ENCODE assay signal across 13 mouse cellular contexts in genomic region chr7:82425374-82425773, GRCm38 (mm10).
DNase-seq lines count a peak whose midpoint lies in the region; ATAC-seq and TF ChIP-seq lines count a peak whose summit lies in the region.
"Had no signal": no experiment of that assay in that cellular context is flagged by ENCODE, and none has a peak within 500 bp of the region (broad histone marks: within the 10 kb centered on the region; RNA-seq: fewer than 3 reads in every experiment).

No protein-coding gene starts in this region.

- DNase-seq in midbrain, embryonic 14.5 days, result peak; percentile 30
- no peak for DNase-seq in thymus, adult 2 months
- DNase-seq in spleen, postnatal 14 days (ENCODE audit: low spot score in 2 of 2), result no peak
- DNase-seq: adrenal gland, postnatal 36 days; cerebellum, adult 11-12 months; kidney, postnatal 36 days had no signal

- no peaks in the 10 kb centered on the region for H3K36me3 ChIP-seq in hindbrain, embryonic 15.5 days
- no peaks in the 10 kb centered on the region for H3K36me3 ChIP-seq in hindbrain, embryonic 13.5 days
- H3K36me3 ChIP-seq in midbrain, embryonic 14.5 days (ENCODE audit: control insufficient read depth, insufficient read depth, low read length), result no peaks in the 10 kb centered on the region
- H3K36me3 ChIP-seq in midbrain, embryonic 16.5 days (ENCODE audit: control insufficient read depth, insufficient read depth, low read length), result no peaks in the 10 kb centered on the region
- no peaks in the 10 kb centered on the region for H3K36me3 ChIP-seq in heart, embryonic 16.5 days (ENCODE audit: control insufficient read depth, insufficient read depth)
- no peaks in the 10 kb centered on the region for H3K36me3 ChIP-seq in thymus, adult 2 months (ENCODE audit: control insufficient read depth, insufficient read depth, low read length)
- H3K36me3 ChIP-seq: liver, embryonic 15.5 days; midbrain, embryonic 15.5 days; neural tube, embryonic 15.5 days had no signal

- H3K9me3 ChIP-seq in hindbrain, embryonic 15.5 days, result no peaks in the 10 kb centered on the region
- no peaks in the 10 kb centered on the region for H3K9me3 ChIP-seq in hindbrain, embryonic 13.5 days
- H3K9me3 ChIP-seq in midbrain, embryonic 14.5 days (ENCODE audit: control insufficient read depth, low read length), result no peaks in the 10 kb centered on the region
- no peaks in the 10 kb centered on the region for H3K9me3 ChIP-seq in midbrain, embryonic 16.5 days (replicated peaks; ENCODE audit: control insufficient read depth, low read length, poor library complexity, severe bottlenecking)
- H3K9me3 ChIP-seq in heart, embryonic 16.5 days (replicated peaks; ENCODE audit: control insufficient read depth, low read length), result no peaks in the 10 kb centered on the region
- H3K9me3 ChIP-seq: liver, embryonic 15.5 days; midbrain, embryonic 15.5 days; neural tube, embryonic 15.5 days had no signal

- no peak for TF ChIP-seq CTCF in thymus, adult 2 months (IDR thresholded peaks at IDR 0.05; ENCODE audit: borderline replicate concordance, control insufficient read depth, extremely low read depth, insufficient read depth, low read length, poor library complexity)

- no peak overlapping the region for H3K27ac ChIP-seq in hindbrain, embryonic 15.5 days (replicated peaks)
- no peak overlapping the region for H3K27ac ChIP-seq in hindbrain, embryonic 13.5 days
- H3K27ac ChIP-seq in midbrain, embryonic 14.5 days (replicated peaks; ENCODE audit: low read depth, low read length), result no peak overlapping the region
- H3K27ac ChIP-seq in midbrain, embryonic 16.5 days (ENCODE audit: low read length), result no peak overlapping the region
- H3K27ac ChIP-seq in heart, embryonic 16.5 days (ENCODE audit: low read length), result peak overlapping the region; percentile 69
- H3K27ac ChIP-seq in thymus, adult 2 months (ENCODE audit: control insufficient read depth, insufficient read depth, low read length), result no peak overlapping the region
- H3K27ac ChIP-seq: liver, embryonic 15.5 days; midbrain, embryonic 15.5 days; neural tube, embryonic 15.5 days had no signal

- no peak overlapping the region for H3K9ac ChIP-seq in hindbrain, embryonic 15.5 days
- no peak overlapping the region for H3K9ac ChIP-seq in hindbrain, embryonic 13.5 days
- H3K9ac ChIP-seq in midbrain, embryonic 14.5 days (replicated peaks; ENCODE audit: low read length), result no peak overlapping the region
- H3K9ac ChIP-seq in midbrain, embryonic 16.5 days (ENCODE audit: low read depth, low read length), result no peak overlapping the region
- peak overlapping the region; percentile 43; the same call in 1 of the 2 replicates for H3K9ac ChIP-seq in heart, embryonic 16.5 days (ENCODE audit: low read length)
- H3K9ac ChIP-seq: liver, embryonic 15.5 days; midbrain, embryonic 15.5 days; neural tube, embryonic 15.5 days had no signal

- 61% methylated on average over 11 of the region's 11 CpGs for WGBS in hindbrain, embryonic 15.5 days
- WGBS in hindbrain, embryonic 13.5 days, result 72% methylated on average over 11 of the region's 11 CpGs
- WGBS in midbrain, embryonic 14.5 days, result 79% methylated on average over 11 of the region's 11 CpGs
- 64% methylated on average over 11 of the region's 11 CpGs for WGBS in midbrain, embryonic 16.5 days
- WGBS in heart, embryonic 16.5 days, result 26% methylated on average over 11 of the region's 11 CpGs
- WGBS in thymus, adult 2 months, result 87% methylated on average over 11 of the region's 11 CpGs

- H3K4me3 ChIP-seq in hindbrain, embryonic 15.5 days, result no peak overlapping the region
- no peak overlapping the region for H3K4me3 ChIP-seq in hindbrain, embryonic 13.5 days
- no peak overlapping the region for H3K4me3 ChIP-seq in midbrain, embryonic 14.5 days (replicated peaks; ENCODE audit: low read depth, low read length)
- no peak overlapping the region for H3K4me3 ChIP-seq in midbrain, embryonic 16.5 days (ENCODE audit: low read depth, low read length)
- peak overlapping the region; percentile 32 for H3K4me3 ChIP-seq in heart, embryonic 16.5 days (ENCODE audit: low read length)
- H3K4me3 ChIP-seq in thymus, adult 2 months (ENCODE audit: control insufficient read depth, insufficient read depth, low read length), result no peak overlapping the region
- H3K4me3 ChIP-seq: liver, embryonic 15.5 days; midbrain, embryonic 15.5 days; neural tube, embryonic 15.5 days had no signal

- 0 out of 2 replicates have a peak, but pooled peaks cover 4% of the 10 kb centered on the region for H3K4me1 ChIP-seq in hindbrain, embryonic 15.5 days (replicated peaks)
- H3K4me1 ChIP-seq in hindbrain, embryonic 13.5 days (replicated peaks), result no peaks in the 10 kb centered on the region
- H3K4me1 ChIP-seq in midbrain, embryonic 14.5 days (ENCODE audit: control insufficient read depth, insufficient read depth, low read length), result no peaks in the 10 kb centered on the region
- H3K4me1 ChIP-seq in midbrain, embryonic 16.5 days (ENCODE audit: control insufficient read depth, insufficient read depth, low read length), result peaks cover 4% of the 10 kb centered on the region; the same call in 1 of the 2 replicates
- peaks cover 41% of the 10 kb centered on the region for H3K4me1 ChIP-seq in heart, embryonic 16.5 days (ENCODE audit: control insufficient read depth, insufficient read depth, low read length)
- H3K4me1 ChIP-seq in thymus, adult 2 months (replicated peaks; ENCODE audit: control insufficient read depth, insufficient read depth, low read length), result no peaks in the 10 kb centered on the region
- H3K4me1 ChIP-seq: liver, embryonic 15.5 days; midbrain, embryonic 15.5 days had no signal

- TF ChIP-seq POLR2A in thymus, adult 2 months (IDR thresholded peaks at IDR 0.05; ENCODE audit: control insufficient read depth, extremely low read depth, insufficient read depth, low read length, poor library complexity), result no peak

- no peaks in the 10 kb centered on the region for H3K27me3 ChIP-seq in hindbrain, embryonic 15.5 days
- H3K27me3 ChIP-seq in hindbrain, embryonic 13.5 days, result no peaks in the 10 kb centered on the region
- no peaks in the 10 kb centered on the region for H3K27me3 ChIP-seq in midbrain, embryonic 14.5 days (ENCODE audit: control insufficient read depth, insufficient read depth, low read length)
- no peaks in the 10 kb centered on the region for H3K27me3 ChIP-seq in midbrain, embryonic 16.5 days (ENCODE audit: control insufficient read depth, insufficient read depth, low read depth, low read length)
- no peaks in the 10 kb centered on the region for H3K27me3 ChIP-seq in heart, embryonic 16.5 days (ENCODE audit: control insufficient read depth, insufficient read depth, low read length)
- no peaks in the 10 kb centered on the region for H3K27me3 ChIP-seq in thymus, adult 2 months (ENCODE audit: control insufficient read depth, insufficient read depth, low read length)
- H3K27me3 ChIP-seq: liver, embryonic 15.5 days; midbrain, embryonic 15.5 days; neural tube, embryonic 15.5 days had no signal

- ATAC-seq in hindbrain, embryonic 15.5 days (ENCODE audit: low FRiP score, low read depth), result no peak
- no peak for ATAC-seq in hindbrain, embryonic 13.5 days (ENCODE audit: low FRiP score)
- ATAC-seq in midbrain, embryonic 14.5 days (ENCODE audit: low FRiP score, low TSS enrichment), result no peak
- ATAC-seq in midbrain, embryonic 16.5 days, result no peak
- ATAC-seq in heart, embryonic 16.5 days (replicated peaks; ENCODE audit: extremely low read depth, insufficient read depth, low FRiP score), result no peak
- ATAC-seq: midbrain, embryonic 15.5 days had no signal

- H3K4me2 ChIP-seq in hindbrain, embryonic 15.5 days, result 0 out of 2 replicates have a peak overlapping the region, but pooled peaks have one; percentile 11
- no peak overlapping the region for H3K4me2 ChIP-seq in hindbrain, embryonic 13.5 days
- H3K4me2 ChIP-seq in midbrain, embryonic 14.5 days (ENCODE audit: low read length), result no peak overlapping the region
- H3K4me2 ChIP-seq in midbrain, embryonic 16.5 days (ENCODE audit: low read length), result no peak overlapping the region; the same call in 1 of the 2 replicates
- peak overlapping the region; percentile 59 for H3K4me2 ChIP-seq in heart, embryonic 16.5 days (ENCODE audit: low read depth, low read length)
- H3K4me2 ChIP-seq: liver, embryonic 15.5 days; midbrain, embryonic 15.5 days; neural tube, embryonic 15.5 days had no signal

Comparison
In these comparisons a context has a peak if more than half of its experiments do, and no peak if none do; other contexts are left out.
1. H3K4me2 ChIP-seq: peak in hindbrain, embryonic 15.5 days (single experiment) and heart, embryonic 16.5 days (single experiment); none in hindbrain, embryonic 13.5 days (single experiment), midbrain, embryonic 14.5 days (single experiment) and midbrain, embryonic 16.5 days (single experiment).